Mouse (Mus musculus): ENCODE results near the gene Atp7a.

The Atp7a gene

DNA sequence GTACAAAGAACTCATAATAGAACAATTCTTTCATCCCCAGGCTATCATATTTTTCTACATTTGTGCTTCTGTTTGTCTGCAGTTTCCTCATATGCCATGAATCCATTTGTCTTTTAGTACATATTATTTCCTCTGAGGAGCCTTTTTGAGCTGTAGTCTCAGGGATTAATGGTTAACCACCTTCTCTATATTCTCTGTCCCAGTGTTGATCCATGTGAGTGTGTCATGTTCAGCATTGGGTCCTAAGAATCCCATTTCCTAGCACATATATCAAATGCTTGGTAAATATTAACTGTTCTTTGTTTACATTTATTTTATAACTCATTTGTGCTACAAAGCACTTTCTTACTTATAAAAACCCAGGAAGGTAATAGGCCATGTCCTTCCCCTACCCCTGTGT is 55.4 kb downstream of the Atp7a start:
- no peak for DNase-seq

- peak in 1 of 2 experiments; percentile 13 for DNase-seq
These were observed 58.1 kb downstream of the Atp7a start for GRCm38 (mm10) chrX:106085132-106085531.

DNA sequence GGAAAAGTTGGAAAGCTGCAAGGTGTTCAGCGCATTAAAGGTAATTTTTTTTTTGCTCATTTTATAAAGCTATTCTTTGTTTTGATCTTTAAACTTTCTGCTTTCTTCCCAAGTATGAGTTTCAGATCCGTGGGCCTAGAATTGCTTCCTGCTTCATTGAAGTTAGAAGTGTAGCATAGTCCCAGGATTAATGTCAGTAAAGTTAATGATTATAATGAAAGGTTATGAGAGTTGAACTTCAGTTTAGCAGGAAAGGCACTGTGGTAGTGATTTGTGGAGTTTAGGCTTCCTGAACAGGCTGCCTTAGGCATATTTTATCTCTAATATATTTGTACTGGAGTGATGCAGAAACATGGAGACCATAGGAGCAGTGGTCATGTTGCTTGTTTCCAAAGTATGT is 58.5 kb downstream of the Atp7a start:
- peak in 1 of 2 experiments; percentile 24 for DNase-seq

- no peak for DNase-seq
These were observed 65.9 kb downstream of the Atp7a start for GRCm38 (mm10) chrX:106092939-106093338.

GRCm38 (mm10) chrX:106105464-106105863 is 78.4 kb downstream of the Atp7a start:
- DNase-seq: peak; percentile 51 to 67

- DNase-seq: no peak
These were observed 86.8 kb downstream of the Atp7a start for GRCm38 (mm10) chrX:106113881-106114280.

DNA sequence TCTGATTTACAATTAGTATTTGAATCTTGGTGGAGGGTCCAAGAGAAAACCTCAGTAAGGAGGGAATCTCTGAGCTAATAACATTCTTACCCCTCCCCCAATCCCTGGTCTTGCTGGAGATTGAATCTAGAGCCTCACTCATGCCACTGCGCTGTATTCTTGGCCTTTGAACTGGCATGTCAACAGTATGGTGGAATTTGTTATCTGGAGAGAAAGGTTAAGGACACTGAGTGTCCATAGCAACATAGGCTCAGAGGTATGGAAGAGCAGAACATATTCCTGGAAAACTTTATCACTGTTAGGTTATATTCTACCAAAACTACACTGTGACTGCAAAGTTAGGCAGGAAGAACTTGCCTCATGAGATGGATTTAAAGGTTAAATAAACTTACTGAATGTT is 87.6 kb downstream of the Atp7a start:
- no peak for DNase-seq

DNA sequence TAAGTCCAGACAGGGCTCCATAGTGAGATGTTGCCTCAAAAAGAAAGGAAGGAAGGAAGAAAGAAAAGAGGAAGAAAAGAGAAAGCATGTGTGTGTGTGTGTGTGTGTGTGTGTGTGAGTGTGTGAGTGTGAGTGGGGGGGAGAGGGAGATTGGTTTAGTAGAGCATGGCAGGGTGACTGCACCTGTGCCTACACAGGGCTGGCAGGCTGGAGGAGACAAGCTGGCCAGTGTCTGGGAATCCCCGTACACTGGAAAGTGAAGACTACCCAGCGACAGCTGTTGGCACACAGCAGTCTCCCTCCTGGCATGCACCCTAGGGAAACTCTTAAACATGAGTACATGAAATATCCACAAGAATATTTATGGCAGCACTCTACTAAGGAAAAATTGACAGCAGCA is 95.7 kb downstream of the Atp7a start:
- DNase-seq: no peak

DNA sequence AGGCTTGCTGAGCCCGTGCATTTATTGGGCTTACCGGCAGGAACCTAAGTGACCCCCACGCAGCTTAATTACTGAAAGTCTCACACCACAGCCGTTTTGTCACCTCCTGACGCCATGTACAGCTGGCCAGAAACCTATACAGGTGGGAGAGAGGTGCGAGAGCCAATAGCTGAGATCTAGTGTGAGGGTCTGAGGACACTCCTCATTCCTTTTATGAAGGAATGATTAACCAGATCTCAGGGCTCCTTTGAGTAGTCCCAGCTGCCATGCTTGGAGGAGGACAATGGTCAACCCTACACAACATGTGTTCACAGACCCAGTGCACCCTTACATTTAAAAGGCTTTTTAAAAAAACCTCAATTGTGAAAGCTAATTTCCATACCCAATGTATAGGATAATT is 101.2 kb downstream of the Atp7a start:
- no peak for DNase-seq

- no peak for DNase-seq
These were observed 102.8 kb downstream of the Atp7a start for GRCm38 (mm10) chrX:106129877-106130276.

DNA sequence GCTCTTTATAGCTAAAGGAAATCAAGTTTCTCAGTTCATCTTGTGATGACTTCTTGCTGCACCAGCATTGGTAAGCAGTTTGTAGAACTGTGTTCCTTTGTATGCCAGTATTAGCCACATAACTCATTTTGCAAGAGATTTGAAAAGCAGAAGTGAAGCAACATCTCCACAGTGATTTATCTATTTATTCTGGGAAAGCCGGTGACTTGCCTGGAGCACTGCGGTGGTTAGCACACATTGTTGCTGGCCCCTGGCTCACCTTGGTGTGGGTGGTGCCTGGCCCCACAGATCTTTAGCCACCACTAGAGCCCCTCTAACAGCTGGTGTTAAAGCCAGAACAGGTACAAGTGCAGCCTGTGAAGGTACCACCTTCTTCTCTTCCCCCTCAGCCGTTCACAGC is 107.8 kb downstream of the Atp7a start:
- no peak for DNase-seq

DNA sequence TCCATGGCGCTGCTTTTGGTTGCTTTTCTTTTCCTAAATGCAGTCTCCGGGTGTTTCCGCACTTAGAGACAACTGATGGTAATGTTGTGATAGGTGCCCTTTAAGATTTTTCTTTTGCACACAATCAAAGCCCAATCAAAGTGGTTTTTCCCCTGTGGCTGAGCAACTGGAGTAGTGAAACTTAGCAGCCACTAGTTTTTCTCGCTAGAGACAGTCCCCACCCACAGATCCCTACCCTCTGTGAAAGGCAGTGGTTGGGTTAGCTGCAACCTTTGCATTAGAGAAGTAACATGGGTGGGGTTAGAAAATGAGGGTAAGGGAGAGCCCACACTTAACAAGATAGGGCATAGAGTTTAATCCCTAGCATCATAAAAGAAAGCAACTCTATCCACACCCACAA is 108.4 kb downstream of the Atp7a start:
- no peak for DNase-seq

DNA sequence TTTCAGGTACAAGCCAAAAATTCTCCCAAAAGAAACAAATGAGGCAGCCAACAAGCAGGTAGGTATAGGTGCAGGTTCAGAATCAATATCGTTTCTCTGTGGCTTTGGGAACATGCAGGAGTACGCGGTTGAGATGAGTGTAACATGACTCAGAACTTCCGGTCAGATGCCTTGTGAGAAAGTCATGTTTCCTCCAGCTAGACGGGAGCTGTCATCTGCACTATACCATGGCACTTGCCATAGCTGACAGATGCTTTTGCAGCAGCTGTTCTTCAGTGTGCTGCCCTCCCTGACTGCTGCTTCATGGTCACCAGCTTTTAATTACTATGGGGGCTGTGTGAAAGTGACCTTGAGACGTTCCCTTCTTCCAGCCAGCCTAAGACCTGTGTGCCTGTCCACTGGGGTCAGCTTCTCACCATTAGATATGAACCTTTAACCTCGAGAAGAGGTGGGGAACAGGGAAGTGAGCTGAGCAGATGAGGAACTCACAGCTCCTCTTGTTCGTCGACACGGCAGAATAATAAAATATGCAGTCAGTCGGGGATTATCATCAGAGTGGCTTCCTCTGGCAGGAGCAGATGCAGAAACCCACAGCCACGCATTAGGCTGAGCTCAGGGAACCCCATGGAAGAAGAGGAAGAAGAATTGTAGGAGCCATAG is 109.0 kb downstream of the Atp7a start:
- DNase-seq: no peak

DNA sequence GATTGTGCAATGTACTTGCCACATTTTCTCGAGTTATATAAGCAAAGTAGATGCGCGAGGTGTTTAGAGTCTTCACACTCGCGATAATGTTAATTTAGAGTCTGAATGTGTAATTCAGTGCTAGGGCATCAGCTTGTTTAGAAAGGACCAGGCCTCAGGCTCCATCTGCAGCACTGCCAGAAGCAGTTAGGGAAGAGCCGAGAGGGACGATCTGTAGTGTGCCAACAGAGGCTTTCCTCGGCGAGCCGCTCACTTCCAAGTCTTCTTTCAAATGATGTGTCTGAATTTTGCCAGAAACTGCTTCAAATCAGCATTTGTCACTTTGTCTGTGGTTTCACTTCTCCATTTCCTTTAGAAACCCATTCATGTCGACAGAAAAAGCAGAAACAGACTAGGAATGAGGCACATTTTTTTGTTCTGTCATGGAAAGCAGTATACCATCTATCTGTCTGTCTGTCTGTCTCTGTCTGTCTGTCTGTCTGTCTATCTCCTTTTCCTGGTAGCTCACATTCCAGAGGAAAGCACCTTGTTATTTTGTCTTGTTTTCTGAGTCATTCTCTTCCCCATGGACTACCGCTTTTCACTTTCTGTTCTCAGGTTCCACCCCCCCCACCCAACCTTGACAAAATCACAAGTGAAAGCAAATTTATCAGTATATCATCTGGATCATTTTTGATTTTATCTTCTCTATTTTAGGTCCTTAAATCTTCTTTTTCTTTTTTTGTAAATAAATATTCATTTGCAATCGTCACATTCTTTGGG is 112.4 kb downstream of the Atp7a start:
- no peak for DNase-seq

DNA sequence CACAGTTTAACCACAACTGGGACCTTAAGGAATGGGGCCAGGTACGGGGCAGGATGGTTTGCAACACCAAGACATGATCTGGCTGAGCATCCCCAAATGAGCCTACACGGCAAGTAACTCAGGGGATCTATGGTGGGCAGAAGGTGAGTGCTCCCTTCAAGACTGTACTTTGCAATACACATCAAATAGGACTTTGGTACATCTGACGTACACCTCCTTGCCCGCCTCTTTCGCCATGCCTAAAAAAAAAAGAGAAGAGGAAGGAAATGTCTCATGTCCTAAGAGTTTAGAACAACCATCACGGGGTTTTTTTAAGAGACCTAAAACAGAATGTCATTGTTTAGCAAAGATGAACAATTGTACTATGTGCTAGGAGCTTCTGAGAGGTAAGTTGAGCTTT is 115.9 kb downstream of the Atp7a start, which contains the start of gene Tlr13:
TSS of gene Tlr13 (plus strand) at position 269 of the 400 bp plus-strand sequence.
- no peak for DNase-seq

- no peak for DNase-seq
These were observed 121.1 kb downstream of the Atp7a start for GRCm38 (mm10) chrX:106148185-106148584.

DNA sequence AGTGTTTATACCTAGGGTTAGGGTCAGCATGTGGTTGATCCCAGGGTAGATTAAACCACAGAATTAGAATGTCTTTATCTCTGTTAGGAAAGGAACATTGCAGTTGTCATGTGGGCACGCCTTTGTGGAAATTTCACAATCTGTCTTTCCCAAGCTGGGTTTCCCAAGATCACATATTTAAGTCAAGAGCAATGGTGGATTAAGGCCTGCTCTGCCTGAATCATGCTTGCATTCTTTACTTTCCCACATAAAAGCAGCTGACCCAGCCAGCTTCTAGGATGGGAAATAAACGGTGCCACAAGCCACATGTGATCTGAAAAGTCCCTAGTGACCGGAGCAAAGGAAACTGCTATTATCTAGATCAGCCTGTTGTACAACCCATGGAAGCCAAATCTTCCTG is 122.4 kb downstream of the Atp7a start:
- DNase-seq: no peak

GRCm38 (mm10) chrX:106154180-106154586 is 127.1 kb downstream of the Atp7a start:
- no peak for DNase-seq

DNA sequence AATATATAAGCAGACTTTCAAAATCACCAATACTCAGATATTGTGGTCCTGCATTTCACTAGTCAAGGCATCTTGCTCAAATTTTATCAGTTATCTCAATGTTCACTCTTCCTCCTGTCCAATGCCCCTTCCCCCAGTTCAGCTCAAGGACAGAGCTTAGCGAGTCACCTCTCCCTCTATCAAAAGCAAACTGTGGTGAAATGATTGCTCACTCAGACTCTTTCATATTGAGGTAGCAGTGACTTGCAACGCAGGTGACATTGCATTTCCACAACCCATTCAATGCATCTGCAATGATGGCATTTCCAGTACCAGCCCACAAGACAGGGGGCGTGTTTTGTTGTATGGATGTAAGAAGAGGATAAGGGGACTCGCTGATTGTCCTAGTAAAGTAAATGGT is 128.8 kb downstream of the Atp7a start:
- DNase-seq: no peak

- no peak for DNase-seq
These were observed 136.9 kb downstream of the Atp7a start for GRCm38 (mm10) chrX:106163995-106164394.

GRCm38 (mm10) chrX:106164555-106164954 is 137.5 kb downstream of the Atp7a start:
- no peak for DNase-seq

DNA sequence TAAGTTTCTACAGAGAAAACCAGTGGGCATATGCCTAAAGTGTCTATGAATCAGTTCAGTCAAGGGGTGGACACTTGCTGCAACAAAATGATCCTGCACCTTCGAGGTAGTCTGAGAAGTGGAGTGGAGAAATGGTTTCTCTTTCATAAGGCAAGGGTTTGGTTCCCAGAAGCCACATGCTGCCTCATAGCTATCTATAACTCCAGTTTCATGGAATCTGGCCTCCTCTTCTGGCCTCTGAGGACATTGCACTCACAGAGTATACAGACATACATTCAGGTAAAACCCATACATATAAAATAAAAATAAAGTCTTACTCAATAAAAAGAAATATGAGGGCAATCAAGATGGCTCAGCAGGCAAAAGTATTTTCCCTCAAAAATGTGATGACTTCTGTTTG is 138.0 kb downstream of the Atp7a start:
- DNase-seq: no peak

DNA sequence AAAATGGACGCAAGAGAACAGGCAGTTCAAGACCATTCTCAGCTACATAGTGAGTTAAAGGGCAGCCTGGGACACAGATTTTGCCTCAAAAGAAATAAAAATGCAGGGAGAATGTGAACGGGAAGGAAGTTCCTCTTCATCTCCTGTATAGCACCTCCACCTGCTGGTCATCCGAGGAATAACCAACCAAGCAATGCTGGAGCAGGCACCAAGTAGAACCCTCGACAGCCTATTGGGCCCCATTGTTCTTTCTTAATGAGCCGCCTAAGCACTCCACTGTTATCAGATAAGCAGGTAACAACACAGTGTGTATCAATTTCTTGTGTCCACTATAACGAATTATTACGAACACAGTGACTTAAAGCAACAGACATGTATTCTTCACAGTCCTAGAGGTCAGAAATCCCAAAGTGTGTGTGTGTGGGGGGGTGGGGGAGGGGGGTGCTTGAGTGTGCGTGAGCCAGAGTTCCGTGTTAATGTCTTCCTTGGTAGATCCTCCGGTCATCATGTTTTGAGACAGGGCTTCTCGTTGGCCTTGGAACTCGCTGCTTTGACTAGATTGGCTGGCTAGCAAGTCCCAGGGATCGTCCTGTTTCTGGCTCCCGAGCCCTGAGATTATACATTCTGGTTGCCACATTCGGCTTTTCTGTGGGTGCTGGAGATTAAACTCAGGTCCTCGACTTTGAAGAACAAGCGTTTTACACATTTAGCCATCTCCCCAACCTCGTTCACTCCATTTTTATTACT is 144.2 kb downstream of the Atp7a start:
- peak; percentile 54 to 78 for DNase-seq

GRCm38 (mm10) chrX:106171853-106172154 is 144.7 kb downstream of the Atp7a start:
- no peak for DNase-seq

Measured in kidney, adult 8-10 months (tissue).